Mouse (Mus musculus): ENCODE data around the gene Ube2f.

Ube2f gene

GRCm38 (mm10) chr1:91299026-91299706 is 49.1 kb downstream of the Ube2f start:
- no peak for DNase-seq

GRCm38 (mm10) chr1:91299707-91300426 is 49.8 kb downstream of the Ube2f start:
- DNase-seq = peak; percentile 14

- no peak for DNase-seq
These were observed 51.3 kb downstream of the Ube2f start for GRCm38 (mm10) chr1:91301206-91301920.

- DNase-seq = no peak
These were observed 51.9 kb downstream of the Ube2f start for GRCm38 (mm10) chr1:91302021-91302420.

GRCm38 (mm10) chr1:91304621-91305020 is 54.5 kb downstream of the Ube2f start:
- DNase-seq = no peak

GRCm38 (mm10) chr1:91309366-91310085 is 59.4 kb downstream of the Ube2f start:
- DNase-seq = no peak

- DNase-seq = no peak
These were observed 62.2 kb downstream of the Ube2f start for GRCm38 (mm10) chr1:91312273-91312672.

- peak; percentile 56 for DNase-seq
These were observed 63.1 kb downstream of the Ube2f start for GRCm38 (mm10) chr1:91313251-91313650.

- no peak for DNase-seq
These were observed 67.6 kb downstream of the Ube2f start for GRCm38 (mm10) chr1:91317656-91318055.

- no peak for DNase-seq
These were observed 71.8 kb downstream of the Ube2f start, which contains the start of gene Espnl for GRCm38 (mm10) chr1:91321760-91322438. TSS of gene Espnl (plus strand) at chr1:91322075.

GRCm38 (mm10) chr1:91324646-91325045 is 74.5 kb downstream of the Ube2f start:
- DNase-seq = no peak

GRCm38 (mm10) chr1:91325488-91326042 is 75.5 kb downstream of the Ube2f start:
- no peak for DNase-seq

GRCm38 (mm10) chr1:91332102-91332501 is 82.0 kb downstream of the Ube2f start:
- no peak for DNase-seq

GRCm38 (mm10) chr1:91333582-91333981 is 83.5 kb downstream of the Ube2f start:
- DNase-seq = no peak

- DNase-seq = no peak
These were observed 87.3 kb downstream of the Ube2f start for GRCm38 (mm10) chr1:91337355-91337754.

Data from embryo, embryonic 11 days (tissue).